9 mouse cellular contexts compared by ENCODE assay signal in genomic region chr2:167629665-167630209, GRCm38 (mm10). TPM values are rescaled to one million over a fixed set of nuclear protein-coding genes. Genes with fewer than 3 reads are reported as not detected.
A peak's percentile ranks its signal among the peaks of the same experiment; 100 is the strongest.
DNase-seq lines count a peak whose midpoint lies in the region; ATAC-seq lines count a peak whose summit lies in the region.
"Had no signal": no experiment of that assay in that cellular context is flagged by ENCODE, and none has a peak within 500 bp of the region (broad histone marks: within the 10 kb centered on the region; RNA-seq: fewer than 3 reads in every experiment).

No protein-coding gene starts in this region.

- DNase-seq in liver, embryonic 11.5 days (ENCODE audit: low spot score) = no peak
- DNase-seq in gastrocnemius, postnatal 36 days = no peak
- no peak for DNase-seq in layer of hippocampus, postnatal 36 days
- DNase-seq: adrenal gland, adult 2 months had no signal

- WGBS in liver, embryonic 11.5 days = 73% methylated on average over 11 of the region's 11 CpGs
- 63% methylated on average over 11 of the region's 11 CpGs for WGBS in stomach, embryonic 15.5 days

- peak overlapping the region; percentile 97 for H3K9ac ChIP-seq in liver, embryonic 11.5 days (ENCODE audit: low read depth, low read length)
- H3K9ac ChIP-seq in stomach, embryonic 15.5 days = no peak overlapping the region

- H3K36me3 ChIP-seq in erythroblast, embryonic 14.5 days (ENCODE audit: control insufficient read depth) = peaks cover 67% of the 10 kb centered on the region
- peaks cover 50% of the 10 kb centered on the region for H3K36me3 ChIP-seq in megakaryocyte, embryonic 14.5 days (replicated peaks; ENCODE audit: low read length)
- H3K36me3 ChIP-seq in liver, embryonic 11.5 days (ENCODE audit: control insufficient read depth, insufficient read depth, low read length) = peaks cover 12% of the 10 kb centered on the region
- peaks cover 8% of the 10 kb centered on the region for H3K36me3 ChIP-seq in stomach, embryonic 15.5 days

- peak overlapping the region; percentile 97 for H3K27ac ChIP-seq in liver, embryonic 11.5 days (ENCODE audit: low read depth, low read length)
- H3K27ac ChIP-seq in stomach, embryonic 15.5 days = peak overlapping the region; percentile 85

- H3K27me3 ChIP-seq in erythroblast, embryonic 14.5 days (ENCODE audit: control insufficient read depth) = no peaks in the 10 kb centered on the region
- H3K27me3 ChIP-seq in megakaryocyte, embryonic 14.5 days (replicated peaks) = no peaks in the 10 kb centered on the region
- H3K27me3 ChIP-seq in liver, embryonic 11.5 days (replicated peaks; ENCODE audit: control insufficient read depth, insufficient read depth, low read length) = no peaks in the 10 kb centered on the region
- no peaks in the 10 kb centered on the region for H3K27me3 ChIP-seq in stomach, embryonic 15.5 days (replicated peaks)

- H3K4me1 ChIP-seq in erythroblast, embryonic 14.5 days (ENCODE audit: control insufficient read depth) = peaks cover 86% of the 10 kb centered on the region
- H3K4me1 ChIP-seq in megakaryocyte, embryonic 14.5 days = peaks cover 83% of the 10 kb centered on the region
- H3K4me1 ChIP-seq in liver, embryonic 11.5 days (replicated peaks; ENCODE audit: control insufficient read depth, insufficient read depth, low read length) = peaks cover 64% of the 10 kb centered on the region
- peaks cover 56% of the 10 kb centered on the region for H3K4me1 ChIP-seq in stomach, embryonic 15.5 days

- intact Hi-C loops in gastrocnemius, postnatal 36 days (cut with DNase I) = no loop called here

- peak overlapping the region; percentile 98 for H3K4me2 ChIP-seq in liver, embryonic 11.5 days
- peak overlapping the region; percentile 82 for H3K4me2 ChIP-seq in stomach, embryonic 15.5 days

- peak overlapping the region; percentile 90 for H3K4me3 ChIP-seq in erythroblast, embryonic 14.5 days (replicated peaks)
- H3K4me3 ChIP-seq in megakaryocyte, embryonic 14.5 days (replicated peaks) = peak overlapping the region; percentile 97
- peak overlapping the region; percentile 99 for H3K4me3 ChIP-seq in liver, embryonic 11.5 days (ENCODE audit: low read depth, low read length)
- H3K4me3 ChIP-seq in stomach, embryonic 15.5 days (replicated peaks) = no peak overlapping the region; the same call in 1 of the 2 replicates

- no peak for ATAC-seq in erythroblast, adult 5-6 weeks (replicated peaks; ENCODE audit: low FRiP score, poor library complexity, severe bottlenecking)
- ATAC-seq in megakaryocyte, adult 5-6 weeks (ENCODE audit: poor library complexity, severe bottlenecking) = no peak
- ATAC-seq in liver, embryonic 11.5 days (replicated peaks; ENCODE audit: low FRiP score) = no peak
- ATAC-seq in stomach, embryonic 15.5 days (ENCODE audit: insufficient read depth, low FRiP score, low read depth) = no peak

- no peaks in the 10 kb centered on the region for H3K9me3 ChIP-seq in erythroblast, embryonic 14.5 days (ENCODE audit: control insufficient read depth, low read length)
- no peaks in the 10 kb centered on the region for H3K9me3 ChIP-seq in megakaryocyte, embryonic 14.5 days
- no peaks in the 10 kb centered on the region for H3K9me3 ChIP-seq in liver, embryonic 11.5 days (ENCODE audit: control insufficient read depth, low read length)
- no peaks in the 10 kb centered on the region for H3K9me3 ChIP-seq in stomach, embryonic 15.5 days

RNA-seq across cellular contexts. Expression of gene Ube2v1, which starts 2.2 kb away (rescaled TPM):
- polyA plus RNA-seq in erythroblast, embryonic 14.5 days (2012) = 34.4 and 42.6 TPM in 2 replicates
- total RNA-seq in erythroblast, adult 5-6 weeks (2015; ENCODE audit: low replicate concordance) = 134 and 176 TPM in 2 replicates
- total RNA-seq in erythroblast, adult 5-6 weeks (2017; ENCODE audit: low replicate concordance) = 150 and 202 TPM in 2 replicates
- 314 and 1,236 TPM in 2 replicates for polyA plus RNA-seq in megakaryocyte, embryonic 14.5 days (2012; ENCODE audit: insufficient read depth, low replicate concordance)
- 68.8 and 86.3 TPM in 2 replicates for total RNA-seq in megakaryocyte, adult 5-6 weeks (2015)
- 45.1 and 51.9 TPM in 2 replicates for total RNA-seq in megakaryocyte, adult 5-6 weeks (2017)
- polyA plus RNA-seq in liver, embryonic 11.5 days (2014; fragmentation: Nextera tagmentation; extraction: Ambion mirVana) = 304 and 308 TPM in 2 replicates
- 250 and 281 TPM in 2 replicates for polyA plus RNA-seq in stomach, embryonic 15.5 days (2015; fragmentation: Nextera tagmentation; extraction: Ambion mirVana)
- 100 to 1,000 TPM; 160 to 167 TPM for total RNA-seq in gastrocnemius, postnatal 36 days (2021)
- total RNA-seq in layer of hippocampus, postnatal 36 days (2021) = 100 to 1,000 TPM; 208 to 231 TPM

RNA-seq across cellular contexts. Expression of gene Gm20431, which starts 31.6 kb away (rescaled TPM):
- polyA plus RNA-seq in erythroblast, embryonic 14.5 days (2012) = not detected in 2 replicates
- total RNA-seq in erythroblast, adult 5-6 weeks (2015; ENCODE audit: low replicate concordance) = not detected in 2 replicates
- total RNA-seq in erythroblast, adult 5-6 weeks (2017; ENCODE audit: low replicate concordance) = not detected in 2 replicates
- not detected in 2 replicates for polyA plus RNA-seq in megakaryocyte, embryonic 14.5 days (2012; ENCODE audit: insufficient read depth, low replicate concordance)
- total RNA-seq in megakaryocyte, adult 5-6 weeks (2015) = 6.1 and 22.8 TPM in 2 replicates
- total RNA-seq in megakaryocyte, adult 5-6 weeks (2017) = not detected in 2 replicates
- polyA plus RNA-seq in liver, embryonic 11.5 days (2014; fragmentation: Nextera tagmentation; extraction: Ambion mirVana) = 3.8 and 4.9 TPM in 2 replicates
- 3.5 and 9.6 TPM in 2 replicates for polyA plus RNA-seq in stomach, embryonic 15.5 days (2015; fragmentation: Nextera tagmentation; extraction: Ambion mirVana)
- total RNA-seq in gastrocnemius, postnatal 36 days (2021) = 10 to 100 TPM in 1 of 2 experiments, 1 to 10 TPM in 1; 6.3 to 11.4 TPM
- 10 to 100 TPM; 39.4 to 47.0 TPM for total RNA-seq in layer of hippocampus, postnatal 36 days (2021)

RNA-seq across cellular contexts. Expression of gene Cebpb, which starts 59.0 kb away (rescaled TPM):
- 4.3 and 4.7 TPM in 2 replicates for polyA plus RNA-seq in erythroblast, embryonic 14.5 days (2012)
- total RNA-seq in erythroblast, adult 5-6 weeks (2015; ENCODE audit: low replicate concordance) = 8.8 and 9.0 TPM in 2 replicates
- total RNA-seq in erythroblast, adult 5-6 weeks (2017; ENCODE audit: low replicate concordance) = 7.3 and 14.8 TPM in 2 replicates
- polyA plus RNA-seq in megakaryocyte, embryonic 14.5 days (2012; ENCODE audit: insufficient read depth, low replicate concordance) = 372 and 610 TPM in 2 replicates
- 79.3 and 125 TPM in 2 replicates for total RNA-seq in megakaryocyte, adult 5-6 weeks (2015)
- total RNA-seq in megakaryocyte, adult 5-6 weeks (2017) = 55.5 and 59.5 TPM in 2 replicates
- 13.9 and 14.4 TPM in 2 replicates for polyA plus RNA-seq in liver, embryonic 11.5 days (2014; fragmentation: Nextera tagmentation; extraction: Ambion mirVana)
- 18.4 and 25.4 TPM in 2 replicates for polyA plus RNA-seq in stomach, embryonic 15.5 days (2015; fragmentation: Nextera tagmentation; extraction: Ambion mirVana)
- total RNA-seq in gastrocnemius, postnatal 36 days (2021) = 100 to 1,000 TPM; 115 to 129 TPM
- 10 to 100 TPM; 32.6 to 34.3 TPM for total RNA-seq in layer of hippocampus, postnatal 36 days (2021)

RNA-seq across cellular contexts. Expression of gene Tmem189, which starts 59.9 kb away (rescaled TPM):
- polyA plus RNA-seq in erythroblast, embryonic 14.5 days (2012) = 11.3 and 11.7 TPM in 2 replicates
- total RNA-seq in erythroblast, adult 5-6 weeks (2015; ENCODE audit: low replicate concordance) = 19.6 and 20.8 TPM in 2 replicates
- 23.7 and 52.9 TPM in 2 replicates for total RNA-seq in erythroblast, adult 5-6 weeks (2017; ENCODE audit: low replicate concordance)
- 164 and 173 TPM in 2 replicates for polyA plus RNA-seq in megakaryocyte, embryonic 14.5 days (2012; ENCODE audit: insufficient read depth, low replicate concordance)
- 25.1 and 35.7 TPM in 2 replicates for total RNA-seq in megakaryocyte, adult 5-6 weeks (2015)
- total RNA-seq in megakaryocyte, adult 5-6 weeks (2017) = 40.6 and 43.1 TPM in 2 replicates
- polyA plus RNA-seq in liver, embryonic 11.5 days (2014; fragmentation: Nextera tagmentation; extraction: Ambion mirVana) = 30.5 and 32.6 TPM in 2 replicates
- polyA plus RNA-seq in stomach, embryonic 15.5 days (2015; fragmentation: Nextera tagmentation; extraction: Ambion mirVana) = 40.8 and 43.8 TPM in 2 replicates
- total RNA-seq in gastrocnemius, postnatal 36 days (2021) = 10 to 100 TPM; 14.9 to 15.6 TPM
- total RNA-seq in layer of hippocampus, postnatal 36 days (2021) = 10 to 100 TPM; 46.2 to 51.6 TPM
